Mouse (Mus musculus) neural tube, embryonic 15.5 days (tissue): ENCODE data around the gene Olfr926. TPM values are rescaled to one million over a fixed set of nuclear protein-coding genes. Genes with fewer than 3 reads are reported as not detected.
"Not testable (repeated sequence)": the region's sequence is repeated elsewhere in the genome, so short reads cannot be mapped to it uniquely, and the experiment has no call there.

Experiments
- ATAC-seq: fragments of 200-750 bp; cut with Nextera tagmentation; 2 replicates; pipeline ENCODE4 v1.8.0; 2017; ENCODE audit warnings: mild to moderate bottlenecking, moderate TSS enrichment, moderate library complexity; ENCODE audit not compliant: low FRiP score
- H3K27ac ChIP-seq: fragments of 300-500 bp; sonication (generic); replicated peaks from 2 replicates; pipeline ENCODE4 v1.5.1; 2015; ENCODE audit warnings: mild to moderate bottlenecking, inconsistent platforms
- H3K27me3 ChIP-seq: fragments of 300-500 bp; sonication (generic); replicated peaks from 2 replicates; pipeline ENCODE4 v1.6.1; 2015; ENCODE audit warnings: inconsistent platforms
- H3K36me3 ChIP-seq: fragments of 300-500 bp; sonication (generic); 2 replicates; pipeline ENCODE4 v1.6.1; 2015; ENCODE audit warnings: inconsistent platforms
- H3K4me1 ChIP-seq: fragments of 300-500 bp; sonication (generic); 2 replicates; pipeline ENCODE4 v1.6.1; 2015; ENCODE audit warnings: inconsistent platforms
- H3K4me2 ChIP-seq: fragments of 300-500 bp; sonication (generic); 2 replicates; pipeline ENCODE4 v1.6.1; 2015; ENCODE audit warnings: inconsistent platforms, mild to moderate bottlenecking, moderate library complexity
- H3K4me3 ChIP-seq: fragments of 300-500 bp; sonication (generic); replicated peaks from 2 replicates; pipeline ENCODE4 v1.5.1; 2015; ENCODE audit warnings: mild to moderate bottlenecking, inconsistent platforms
- H3K9ac ChIP-seq: fragments of 300-500 bp; sonication (generic); replicated peaks from 2 replicates; pipeline ENCODE4 v1.6.1; 2015; ENCODE audit warnings: mild to moderate bottlenecking, inconsistent platforms
- H3K9me3 ChIP-seq: fragments of 300-500 bp; sonication (generic); replicated peaks from 2 replicates; pipeline ENCODE4 v1.6.1; 2016; ENCODE audit warnings: inconsistent platforms
- WGBS: fragments of 180-500 bp; shearing (Covaris S2); methylation state at CpG from one replicate; pipeline ENCODE4 v1.1.7; 2015; ENCODE audit warnings: mixed read lengths; 5-methylcytosine and 5-hydroxymethylcytosine counted together
- polyA plus RNA-seq: library from polyadenylated mRNA; unstranded; fragments of >200 nt; fragmentation: Nextera tagmentation; extraction: Ambion mirVana; gene quantifications from 2 replicates; pipeline ENCODE4 v1.2.1, GENCODE M21; 2015

The Olfr926 gene
- polyA plus RNA-seq = not detected in 2 replicates

DNA sequence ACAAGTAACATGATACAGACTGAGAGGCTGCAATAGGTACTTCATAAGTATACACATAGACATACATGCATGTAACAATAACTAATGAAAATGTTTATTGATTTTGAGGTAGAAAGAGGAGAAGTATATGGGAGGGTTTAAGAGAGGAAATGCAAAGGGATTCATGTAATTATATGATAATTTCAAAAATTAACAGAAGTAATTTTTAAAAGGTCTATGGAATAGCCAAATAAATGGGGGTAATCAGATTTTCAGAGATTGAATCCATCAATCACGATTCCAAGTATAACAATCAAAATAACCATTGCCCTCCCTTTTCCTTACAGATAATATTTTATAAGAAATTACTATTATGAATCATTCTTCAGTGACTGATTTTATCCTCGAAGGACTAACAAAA lies at the start of gene Olfr926:
Gene Olfr926, plus strand, starts transcription at position 301 of the 400 bp plus-strand sequence.
- no peak within 1 kb of the TSS for H3K9ac ChIP-seq
- no peaks in the 10 kb centered on the region for H3K9me3 ChIP-seq
- no peak within 1 kb of the TSS for H3K4me2 ChIP-seq
- no peak within 1 kb of the TSS for H3K4me3 ChIP-seq
- no peaks in the 10 kb centered on the region for H3K27me3 ChIP-seq
- 86% methylated on average over 2 of the region's 2 CpGs for WGBS
- H3K36me3 ChIP-seq = no peaks in the 10 kb centered on the region
- no peak within 1 kb of the TSS for H3K27ac ChIP-seq
- no peaks in the 10 kb centered on the region for H3K4me1 ChIP-seq
- ATAC-seq = no peak

DNA sequence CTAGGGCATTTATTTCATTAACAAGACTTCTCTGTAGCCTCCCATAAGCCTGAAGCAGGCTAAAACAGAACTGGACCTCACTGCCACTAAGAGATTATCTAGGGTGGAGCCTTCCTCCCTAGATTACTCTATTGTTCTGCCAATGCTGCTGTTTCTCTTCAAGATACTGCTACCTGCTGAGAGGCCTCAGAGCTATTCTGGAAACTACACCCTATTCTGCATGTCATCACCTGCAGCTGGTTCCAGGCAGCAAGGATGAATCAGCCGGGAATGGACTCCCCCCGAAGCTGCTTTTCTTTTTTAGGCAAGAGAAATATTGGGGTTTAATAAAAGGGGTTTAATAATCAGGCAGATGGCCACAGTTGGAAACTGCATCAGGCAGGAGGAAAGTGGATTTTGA lies 43.9 kb upstream of the Olfr926 start:
- Histone ChIP-seq H3K4me1 (no peaks in the 10 kb centered on the region), H3K4me3 (no peak overlapping the region), H3K4me2 (no peak overlapping the region), H3K27ac (no peak overlapping the region), H3K9me3 (no peaks in the 10 kb centered on the region), H3K36me3 (no peaks in the 10 kb centered on the region), H3K27me3 (no peaks in the 10 kb centered on the region), H3K9ac (no peak overlapping the region)
- no peak for ATAC-seq
- 41% methylated on average over 2 of the region's 2 CpGs for WGBS

DNA sequence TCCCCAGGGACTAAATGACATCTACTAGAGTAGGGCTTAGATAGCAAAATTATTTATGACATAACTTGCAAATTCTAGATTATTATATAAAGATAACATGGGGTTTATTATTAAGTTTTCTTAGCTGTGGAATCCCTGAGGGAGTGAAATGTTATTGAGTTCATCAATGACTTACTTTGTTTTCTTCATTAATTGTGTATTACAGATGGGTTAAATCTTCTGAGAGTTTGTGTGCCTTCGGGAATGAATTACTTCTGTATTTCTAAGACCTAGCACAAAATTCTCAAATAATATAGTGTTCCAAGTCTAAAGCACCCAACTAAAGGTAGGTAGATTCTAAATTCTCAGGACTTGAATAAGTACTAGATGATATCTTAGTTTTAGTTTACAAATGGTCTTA lies 32.8 kb upstream of the Olfr926 start, which contains the start of gene Olfr924:
Gene Olfr924, plus strand, starts transcription at position 301 of the 400 bp plus-strand sequence.
- no peak for ATAC-seq
- WGBS = 96% methylated on average over 1 of the region's 1 CpGs

DNA sequence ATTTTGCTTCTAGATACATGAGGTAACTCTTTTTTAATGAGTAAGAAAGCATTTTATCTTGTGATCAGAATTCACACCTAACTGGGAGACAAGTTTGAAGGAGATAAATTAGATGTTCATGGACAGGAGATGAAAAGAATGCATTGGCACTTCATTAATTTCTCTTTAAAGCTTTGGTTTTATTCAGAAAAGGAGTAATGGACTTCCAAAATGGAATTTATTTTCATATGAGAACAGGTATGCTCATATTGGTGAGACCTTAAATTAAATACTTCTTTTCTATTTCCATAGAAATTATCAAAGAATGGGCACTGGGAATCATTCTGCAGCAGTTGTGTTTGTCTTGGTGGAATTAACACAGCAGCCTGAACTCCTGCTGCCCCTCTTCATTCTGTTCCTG lies 22.2 kb upstream of the Olfr926 start, which contains the start of gene Olfr26:
Gene Olfr26, plus strand, starts transcription at position 301 of the 400 bp plus-strand sequence.
- Histone ChIP-seq H3K9ac (no peak within 1 kb of the TSS), H3K4me2 (no peak within 1 kb of the TSS), H3K4me1 (no peaks in the 10 kb centered on the region), H3K27ac (no peak within 1 kb of the TSS), H3K36me3 (no peaks in the 10 kb centered on the region), H3K4me3 (no peak within 1 kb of the TSS), H3K9me3 (no peaks in the 10 kb centered on the region), H3K27me3 (no peaks in the 10 kb centered on the region)
- ATAC-seq = no peak

More for the DNA sequence above, 32.8 kb upstream of the Olfr926 start, which contains the start of gene Olfr924:
- H3K27me3 ChIP-seq = no peaks in the 10 kb centered on the region
- no peaks in the 10 kb centered on the region for H3K4me1 ChIP-seq
- no peak within 1 kb of the TSS for H3K27ac ChIP-seq
- no peak within 1 kb of the TSS for H3K4me2 ChIP-seq
- H3K4me3 ChIP-seq = no peak within 1 kb of the TSS
- no peak within 1 kb of the TSS for H3K9ac ChIP-seq
- H3K36me3 ChIP-seq = no peaks in the 10 kb centered on the region
- H3K9me3 ChIP-seq = no peaks in the 10 kb centered on the region

DNA sequence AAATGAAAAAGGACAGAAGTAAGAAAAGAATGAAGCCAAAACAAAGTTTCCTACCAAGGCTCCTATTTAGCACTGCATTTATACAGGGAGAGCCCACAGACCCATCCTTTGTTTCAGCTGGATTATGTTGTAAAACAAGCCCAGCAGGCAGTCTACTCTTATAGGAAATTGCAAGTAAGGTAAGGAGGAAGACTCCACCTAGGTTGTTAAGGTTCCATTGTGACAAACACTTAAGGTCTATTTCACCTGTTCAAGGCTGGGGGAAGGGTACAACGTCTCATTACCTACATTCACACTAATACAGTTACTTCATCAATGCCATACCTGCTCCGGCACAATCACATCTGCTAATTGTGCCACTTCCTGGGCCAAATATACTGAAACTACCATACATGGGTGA lies 2.0 kb upstream of the Olfr926 start:
- not testable (repeated sequence) for H3K9me3 ChIP-seq, H3K9ac ChIP-seq, H3K4me1 ChIP-seq, H3K36me3 ChIP-seq, H3K27me3 ChIP-seq, ATAC-seq, H3K27ac ChIP-seq, H3K4me3 ChIP-seq, H3K4me2 ChIP-seq
- WGBS = 42% methylated on average over 2 of the region's 2 CpGs

Other genes with a start within 250 kb of the Olfr926 start
- gene Olfr916, start 217.3 kb upstream of the Olfr926 start, polyA plus RNA-seq = not detected in 2 replicates
- not detected in 2 replicates for gene Olfr917, start 211.3 kb upstream of the Olfr926 start, polyA plus RNA-seq
- gene Olfr918, start 202.5 kb upstream of the Olfr926 start, polyA plus RNA-seq = not detected in 2 replicates
- gene Olfr919, start 173.5 kb upstream of the Olfr926 start, polyA plus RNA-seq = not detected in 2 replicates
- gene Vwa5a, start 158.9 kb upstream of the Olfr926 start, polyA plus RNA-seq = 8.0 and 17.9 TPM in 2 replicates
- not detected in 2 replicates for gene Olfr920, start 124.8 kb upstream of the Olfr926 start, polyA plus RNA-seq
- gene Olfr921, start 104.1 kb upstream of the Olfr926 start, polyA plus RNA-seq = not detected in 2 replicates
- not detected in 2 replicates for gene Olfr922, start 62.5 kb upstream of the Olfr926 start, polyA plus RNA-seq
- not detected in 2 replicates for gene Olfr923, start 50.6 kb upstream of the Olfr926 start, polyA plus RNA-seq
- not detected in 2 replicates for gene Olfr924, start 32.7 kb upstream of the Olfr926 start, polyA plus RNA-seq
- gene Olfr26, start 22.1 kb upstream of the Olfr926 start, polyA plus RNA-seq = not detected in 2 replicates
- not detected in 2 replicates for gene Olfr930, start 52.7 kb downstream of the Olfr926 start, polyA plus RNA-seq
- not detected in 2 replicates for gene Olfr933, start 95.2 kb downstream of the Olfr926 start, polyA plus RNA-seq
- not detected in 2 replicates for gene Olfr934, start 111.2 kb downstream of the Olfr926 start, polyA plus RNA-seq
- not detected in 2 replicates for gene Olfr935, start 122.6 kb downstream of the Olfr926 start, polyA plus RNA-seq
- gene Olfr146, start 146.3 kb downstream of the Olfr926 start, polyA plus RNA-seq = not detected in 2 replicates
- gene Olfr937, start 187.8 kb downstream of the Olfr926 start, polyA plus RNA-seq = not detected in 2 replicates
- not detected in 2 replicates for gene Olfr938, start 201.8 kb downstream of the Olfr926 start, polyA plus RNA-seq